Mouse (Mus musculus) MEL (cell line): Measurements from ENCODE around the gene Olfr1342. TPM values are rescaled to one million over a fixed set of nuclear protein-coding genes. Genes with fewer than 3 reads are reported as not detected.

Source experiments
- DNase-seq: peaks from one replicate; pipeline ENCODE4 v3.0.0; 2011; ENCODE audit warnings: low read depth, low spot score
- H3K27ac ChIP-seq: 2 replicates; pipeline ENCODE4 v1.5.1; 2012; ENCODE audit warnings: low read depth, mild to moderate bottlenecking, control low read depth, low read length, moderate library complexity; ENCODE audit not compliant: control insufficient read depth
- H3K27me3 ChIP-seq, 2 experiments: fragments of 150-350 bp in 1 of 2; sonication (generic) in 1 of 2; 2 replicates each; pipeline ENCODE4 v1.6.1; 2012; ENCODE audit warnings: low read length in 2 of 2, mild to moderate bottlenecking in 2 of 2, improper control_type of control experiment in 1 of 2, moderate library complexity in 1 of 2; ENCODE audit not compliant: insufficient read depth in 2 of 2, control insufficient read depth in 1 of 2
- H3K36me3 ChIP-seq, 2 experiments: 2 replicates each; pipeline ENCODE4 v1.6.1; 2012 to 2014; ENCODE audit warnings: low read length in 2 of 2, improper control_type of control experiment in 1 of 2, inconsistent platforms in 1 of 2, mild to moderate bottlenecking in 1 of 2; ENCODE audit not compliant: insufficient read depth in 2 of 2, control insufficient read depth in 1 of 2
- H3K4me1 ChIP-seq, 2 experiments: fragments of 150-350 bp in 1 of 2; sonication (generic) in 1 of 2; 2 replicates each; pipeline ENCODE4 v1.6.1; 2012; ENCODE audit warnings: low read length in 2 of 2, improper control_type of control experiment in 1 of 2, mild to moderate bottlenecking in 1 of 2; ENCODE audit not compliant: insufficient read depth in 2 of 2, control insufficient read depth in 1 of 2
- H3K4me3 ChIP-seq, 2 experiments: fragments of 150-350 bp in 1 of 2; sonication (generic) in 1 of 2; 2 replicates each; pipeline ENCODE4 v1.5.1; 2012; ENCODE audit warnings: low read depth in 2 of 2, low read length in 2 of 2, mild to moderate bottlenecking in 2 of 2, moderate library complexity in 2 of 2, control low read depth in 1 of 2, improper control_type of control experiment in 1 of 2; ENCODE audit not compliant: control insufficient read depth in 1 of 2, insufficient read depth in 1 of 2
- H3K79me2 ChIP-seq: 2 replicates; pipeline ENCODE4 v1.6.1; 2012; ENCODE audit warnings: mild to moderate bottlenecking, low read length, moderate library complexity; ENCODE audit not compliant: control insufficient read depth, poor library complexity, insufficient read depth
- H3K9ac ChIP-seq: 2 replicates; pipeline ENCODE4 v1.6.1; 2012; ENCODE audit warnings: low read depth, mild to moderate bottlenecking, control low read depth, low read length, moderate library complexity; ENCODE audit not compliant: control insufficient read depth, poor library complexity, severe bottlenecking
- H3K9me3 ChIP-seq: fragments of 150-350 bp; sonication (generic); replicated peaks from 2 replicates; pipeline ENCODE4 v1.6.1; 2012; ENCODE audit warnings: mild to moderate bottlenecking, low read length, improper control_type of control experiment, moderate library complexity; ENCODE audit not compliant: insufficient read depth
- CHD1 ChIP-seq: IDR thresholded peaks from 2 replicates; pipeline ENCODE4 v1.6.1; 2012; ENCODE audit warnings: low read depth, mild to moderate bottlenecking, inconsistent platforms, low read length, improper control_type of control experiment
- CHD2 ChIP-seq: IDR thresholded peaks from 2 replicates; pipeline ENCODE4 v1.6.1; 2011; ENCODE audit warnings: low read length, improper control_type of control experiment
- E2F4 ChIP-seq: IDR thresholded peaks from 2 replicates; pipeline ENCODE4 v1.6.1; 2011; ENCODE audit warnings: low read depth, low read length, improper control_type of control experiment, borderline replicate concordance
- EP300 ChIP-seq, 2 experiments: IDR thresholded peaks; 2 replicates each; pipeline ENCODE4 v1.6.1; 2011; ENCODE audit warnings: improper control_type of control experiment in 2 of 2, low read length in 2 of 2, low read depth in 1 of 2, mild to moderate bottlenecking in 1 of 2
- ETS1 ChIP-seq: IDR thresholded peaks from 2 replicates; pipeline ENCODE4 v1.6.1; 2012; ENCODE audit warnings: low read depth, mild to moderate bottlenecking, inconsistent platforms, low read length, improper control_type of control experiment, moderate library complexity
- GABPA ChIP-seq: IDR thresholded peaks from 2 replicates; pipeline ENCODE4 v1.6.1; 2012; ENCODE audit warnings: low read depth, mild to moderate bottlenecking, inconsistent platforms, low read length, improper control_type of control experiment, moderate library complexity
- HCFC1 ChIP-seq: IDR thresholded peaks from 2 replicates; pipeline ENCODE4 v1.6.1; 2012; ENCODE audit warnings: low read depth, mild to moderate bottlenecking, inconsistent platforms, low read length, improper control_type of control experiment, moderate library complexity
- JUND ChIP-seq: IDR thresholded peaks from 2 replicates; pipeline ENCODE4 v1.6.1; 2011; ENCODE audit warnings: low read depth, mild to moderate bottlenecking, improper control_type of control experiment, low read length
- KAT2A ChIP-seq: conservative IDR thresholded peaks from 2 replicates; pipeline ENCODE4 v1.6.1; 2012; ENCODE audit warnings: low read depth, low read length, improper control_type of control experiment, inconsistent platforms
- MAFK ChIP-seq: IDR thresholded peaks from 2 replicates; pipeline ENCODE4 v1.6.1; 2011; ENCODE audit warnings: low read depth, mild to moderate bottlenecking, low read length, improper control_type of control experiment, borderline replicate concordance
- MAZ ChIP-seq: IDR thresholded peaks from 2 replicates; pipeline ENCODE4 v1.6.1; 2012; ENCODE audit warnings: low read depth, mild to moderate bottlenecking, inconsistent platforms, low read length, improper control_type of control experiment
- RAD21 ChIP-seq: IDR thresholded peaks from 2 replicates; pipeline ENCODE4 v1.6.1; 2011; ENCODE audit warnings: mild to moderate bottlenecking, low read depth, low read length, improper control_type of control experiment
- RCOR1 ChIP-seq: IDR thresholded peaks from 2 replicates; pipeline ENCODE4 v1.6.1; 2012; ENCODE audit warnings: low read depth, mild to moderate bottlenecking, inconsistent platforms, low read length, improper control_type of control experiment
- TBP ChIP-seq: IDR thresholded peaks from 2 replicates; pipeline ENCODE4 v1.8.0; 2011; ENCODE audit warnings: low read depth, low read length, improper control_type of control experiment
- UBTF ChIP-seq: IDR thresholded peaks from 2 replicates; pipeline ENCODE4 v1.6.1; 2012; ENCODE audit warnings: low read depth, mild to moderate bottlenecking, inconsistent platforms, low read length, improper control_type of control experiment, moderate library complexity, borderline replicate concordance; ENCODE audit not compliant: insufficient read depth
- USF1 ChIP-seq: IDR thresholded peaks from 2 replicates; pipeline ENCODE4 v1.6.1; 2014; ENCODE audit warnings: low read depth, mild to moderate bottlenecking, inconsistent platforms, low read length, improper control_type of control experiment, moderate library complexity
- ZMIZ1 ChIP-seq: IDR thresholded peaks from 2 replicates; pipeline ENCODE4 v1.6.1; 2012; ENCODE audit warnings: low read depth, mild to moderate bottlenecking, inconsistent platforms, low read length, improper control_type of control experiment, moderate library complexity
- polyA plus RNA-seq, 2 experiments: library from polyadenylated mRNA; stranded (reverse) in 1 of 2; unstranded in 1 of 2; fragments of >175 nt in 1 of 2; fragments of >200 nt in 1 of 2; gene quantifications; 2 replicates each; pipeline versions ENCODE4 v1.2.1 to v1.2.4; 2012; ENCODE audit warnings: low replicate concordance in 2 of 2, low read depth in 1 of 2; ENCODE audit not compliant: insufficient read length in 2 of 2, insufficient read depth in 1 of 2, missing spikeins in 1 of 2
- total RNA-seq: library from RNA; depleted of rRNA; stranded (reverse); fragments of 300-350 nt; gene quantifications from 2 replicates; pipeline ENCODE4 v1.2.3, GENCODE M21; 2012

Gene Olfr1342
- total and polyA plus RNA-seq, 3 experiments, result not detected

GRCm38 (mm10) chr4:118739574-118739973 lies 47.0 kb upstream of the Olfr1342 start:
- Histone ChIP-seq H3K27ac (no peak overlapping the region), H3K9ac (no peak overlapping the region), H3K9me3 (no peaks in the 10 kb centered on the region), H3K79me2 (no peaks in the 10 kb centered on the region), H3K36me3 (no peaks in the 10 kb centered on the region), H3K4me3 (no peak overlapping the region), H3K27me3 (no peaks in the 10 kb centered on the region; a peak in 1 of 4 replicates), H3K4me1 (no peaks in the 10 kb centered on the region)
- no peak for DNase-seq
- no peak for TF ChIP-seq EP300 (IDR thresholded peaks at IDR 0.05; ENCODE audit: low read depth in 1 of 2, low read length in 2 of 2)

- no peak for DNase-seq
- TF ChIP-seq MAZ (no peak), UBTF (no peak), KAT2A (no peak), CHD1 (no peak), ZMIZ1 (no peak), CHD2 (no peak), MAFK (no peak), USF1 (no peak), RAD21 (no peak), ETS1 (no peak), RCOR1 (no peak), HCFC1 (no peak), GABPA (no peak), JUND (no peak), TBP (no peak), E2F4 (no peak)
- Histone ChIP-seq H3K27me3 (no peaks in the 10 kb centered on the region; a peak in 1 of 4 replicates), H3K36me3 (no peaks in the 10 kb centered on the region), H3K4me1 (no peaks in the 10 kb centered on the region), H3K9me3 (no peaks in the 10 kb centered on the region), H3K27ac (no peak within 1 kb of the TSS), H3K9ac (no peak within 1 kb of the TSS), H3K4me3 (no peak within 1 kb of the TSS), H3K79me2 (no peaks in the 10 kb centered on the region)
These were observed 39.3 kb upstream of the Olfr1342 start, which contains the start of gene Olfr1339 for GRCm38 (mm10) chr4:118731875-118732274. Gene Olfr1339, plus strand, starts transcription at chr4:118732175.
